Mouse (Mus musculus) CH12.LX (cell line): ENCODE data around the gene Mmp15.

Experiments
- BHLHE40 ChIP-seq: IDR thresholded peaks from 2 replicates; pipeline ENCODE4 v1.6.1; 2011; ENCODE audit warnings: mild to moderate bottlenecking, low read depth, low read length, improper control_type of control experiment
- POLR2A ChIP-seq: IDR thresholded peaks from 2 replicates; pipeline ENCODE4 v1.6.1; 2011; ENCODE audit warnings: low read depth, mild to moderate bottlenecking, improper control_type of control experiment, low read length
- RAD21 ChIP-seq: IDR thresholded peaks from 2 replicates; pipeline ENCODE4 v1.6.1; 2011; ENCODE audit warnings: low read depth, mild to moderate bottlenecking, low read length, improper control_type of control experiment, moderate library complexity
- USF1 ChIP-seq: IDR thresholded peaks from 2 replicates; pipeline ENCODE4 v1.6.1; 2014; ENCODE audit warnings: low read depth, mild to moderate bottlenecking, inconsistent platforms, low read length, improper control_type of control experiment

- TF ChIP-seq POLR2A (no peak), RAD21 (no peak), BHLHE40 (no peak), USF1 (no peak)
Observed at GRCm38 (mm10) chr8:95323201-95323600, 28.9 kb upstream of the Mmp15 start.
